Mouse (Mus musculus) liver, adult 2 months (tissue): Measurements from ENCODE around the gene Kdm1a.

ENCODE experiments used
- CTCF ChIP-seq: fragments of 200-500 bp; IDR thresholded peaks from 2 replicates; pipeline ENCODE4 v1.5.1; 2011; ENCODE audit warnings: low read depth, low read length, control low read depth
- POLR2A ChIP-seq: fragments of 200-500 bp; IDR thresholded peaks from 2 replicates; pipeline ENCODE4 v1.6.1; 2011; ENCODE audit warnings: low read length, control low read depth; ENCODE audit not compliant: insufficient read depth; ENCODE audit errors: extremely low read depth

DNA sequence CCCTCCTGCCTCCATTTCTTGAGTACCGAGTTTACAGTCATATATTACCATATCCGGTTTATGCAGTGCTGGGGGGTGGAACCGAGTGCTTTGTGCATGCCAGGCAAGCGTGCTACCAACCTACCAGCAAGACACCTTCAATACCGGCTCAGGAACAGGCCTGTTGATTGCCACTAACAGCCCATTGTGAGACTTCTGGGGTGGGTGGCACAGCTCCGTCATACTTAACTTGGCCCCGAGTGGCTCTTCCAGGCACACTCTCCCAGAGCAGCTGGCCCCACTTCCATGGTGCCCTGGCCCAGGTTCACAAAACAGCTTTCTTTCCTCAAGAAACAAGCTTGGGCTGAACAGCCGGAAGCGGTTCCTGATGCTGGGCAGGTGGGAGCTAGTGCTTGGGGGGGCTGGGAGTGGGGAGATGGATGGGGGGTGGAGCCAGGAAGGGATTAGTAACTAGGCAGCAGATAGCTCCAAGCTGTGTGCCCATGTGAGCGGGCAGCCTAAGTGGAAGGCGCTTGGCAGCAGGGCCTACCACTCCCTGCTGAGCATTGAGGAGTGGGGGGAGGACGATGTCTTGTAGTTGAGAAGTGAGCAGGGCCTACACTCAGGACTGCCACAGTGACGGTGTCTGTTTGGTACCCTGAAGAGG lies 49.5 kb upstream of the Kdm1a start:
- TF ChIP-seq CTCF (no peak; the same call in 1 of the 2 replicates), POLR2A (no peak)
